Mouse (Mus musculus) embryonic facial prominence, embryonic 13.5 days (tissue): Measurements from ENCODE around the gene Ctnnbl1. TPM values are rescaled to one million over a fixed set of nuclear protein-coding genes. Genes with fewer than 3 reads are reported as not detected.

Experiments used
- ATAC-seq: fragments of 200-750 bp; cut with Nextera tagmentation; 2 replicates; pipeline ENCODE4 v1.8.0; 2017; ENCODE audit warnings: low read depth; ENCODE audit not compliant: insufficient number of reproducible peaks, insufficient read depth, low FRiP score, low TSS enrichment
- H3K27ac ChIP-seq: fragments of 300-500 bp; sonication (generic); 2 replicates; pipeline ENCODE4 v1.5.1; 2015; ENCODE audit warnings: moderate library complexity, mild to moderate bottlenecking, inconsistent platforms
- H3K27me3 ChIP-seq: fragments of 300-500 bp; sonication (generic); 2 replicates; pipeline ENCODE4 v1.6.1; 2015; ENCODE audit warnings: mild to moderate bottlenecking, inconsistent platforms
- H3K36me3 ChIP-seq: fragments of 300-500 bp; sonication (generic); 2 replicates; pipeline ENCODE4 v1.6.1; 2015; ENCODE audit warnings: mild to moderate bottlenecking, inconsistent platforms
- H3K4me1 ChIP-seq: fragments of 300-500 bp; sonication (generic); 2 replicates; pipeline ENCODE4 v1.6.1; 2015; ENCODE audit warnings: inconsistent platforms
- H3K4me2 ChIP-seq: fragments of 300-500 bp; sonication (generic); 2 replicates; pipeline ENCODE4 v1.6.1; 2015; ENCODE audit warnings: moderate library complexity, mild to moderate bottlenecking, inconsistent platforms
- H3K4me3 ChIP-seq: fragments of 300-500 bp; sonication (generic); 2 replicates; pipeline ENCODE4 v1.5.1; 2015; ENCODE audit warnings: mild to moderate bottlenecking, inconsistent platforms
- H3K9ac ChIP-seq: fragments of 300-500 bp; sonication (generic); 2 replicates; pipeline ENCODE4 v1.6.1; 2015; ENCODE audit warnings: mild to moderate bottlenecking, inconsistent platforms
- H3K9me3 ChIP-seq: fragments of 300-500 bp; sonication (generic); 2 replicates; pipeline ENCODE4 v1.6.1; 2016; ENCODE audit warnings: inconsistent platforms
- WGBS: fragments of 180-500 bp; shearing (Covaris S2); methylation state at CpG from one replicate; pipeline ENCODE4 v1.1.7; 2015; ENCODE audit warnings: mixed read lengths; 5-methylcytosine and 5-hydroxymethylcytosine counted together
- polyA plus RNA-seq: library from polyadenylated mRNA; unstranded; fragments of >200 nt; fragmentation: Nextera tagmentation; extraction: Ambion mirVana; gene quantifications from 2 replicates; pipeline ENCODE4 v1.2.1, GENCODE M21; 2015

Gene Ctnnbl1
- polyA plus RNA-seq, 1 experiment from 2014 or later = 68.9 TPM

DNA sequence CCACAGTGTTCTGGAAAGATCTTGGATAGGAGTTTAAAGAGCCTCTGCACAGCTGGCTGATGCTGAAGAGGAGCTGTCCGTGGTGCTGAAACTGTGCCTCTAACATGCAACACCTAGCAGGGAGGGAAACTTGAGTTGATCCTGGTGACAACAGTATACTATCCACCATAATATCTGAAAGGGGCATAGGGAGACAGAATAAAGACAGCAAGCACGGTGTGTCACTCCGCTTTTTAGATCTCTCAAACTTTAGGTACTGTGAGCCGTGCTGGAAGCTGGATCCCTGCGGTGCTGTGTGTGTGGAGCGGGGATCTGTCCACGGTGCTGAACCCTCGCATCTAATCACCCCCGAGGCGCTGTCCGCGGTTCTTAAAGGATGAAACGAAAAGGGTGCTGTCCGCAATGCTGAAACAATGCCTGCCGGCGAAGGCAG is 176.0 kb downstream of the Ctnnbl1 start:
- no peak overlapping the region for H3K9ac ChIP-seq
- H3K4me3 ChIP-seq = no peak overlapping the region
- 1% methylated on average over 16 of the region's 16 CpGs for WGBS
- H3K4me2 ChIP-seq = no peak overlapping the region
- H3K27ac ChIP-seq = no peak overlapping the region
- H3K27me3 ChIP-seq = peaks cover 53% of the 10 kb centered on the region
- H3K9me3 ChIP-seq = no peaks in the 10 kb centered on the region
- ATAC-seq = peak; percentile 39; the same call in 1 of the 2 replicates
- H3K4me1 ChIP-seq = peaks cover 9% of the 10 kb centered on the region
- H3K36me3 ChIP-seq = no peaks in the 10 kb centered on the region

GRCm38 (mm10) chr2:157913705-157914104 is 176.5 kb downstream of the Ctnnbl1 start:
- H3K9me3 ChIP-seq = no peaks in the 10 kb centered on the region
- no peak overlapping the region for H3K4me2 ChIP-seq
- peaks cover 9% of the 10 kb centered on the region for H3K4me1 ChIP-seq
- WGBS = 0% methylated on average over 4 of the region's 4 CpGs
- peaks cover 57% of the 10 kb centered on the region for H3K27me3 ChIP-seq
- H3K36me3 ChIP-seq = no peaks in the 10 kb centered on the region
- no peak for ATAC-seq
- H3K9ac ChIP-seq = no peak overlapping the region
- H3K27ac ChIP-seq = no peak overlapping the region
- no peak overlapping the region for H3K4me3 ChIP-seq

GRCm38 (mm10) chr2:157914105-157914764 is 177.0 kb downstream of the Ctnnbl1 start, which contains the start of gene Vstm2l:
Vstm2l (plus strand) TSS chr2:157914653.
- no peak within 1 kb of the TSS for H3K9ac ChIP-seq
- H3K4me3 ChIP-seq = peak within 1 kb of the TSS; percentile 43
- H3K27me3 ChIP-seq = peaks cover 62% of the 10 kb centered on the region
- no peak within 1 kb of the TSS for H3K27ac ChIP-seq
- ATAC-seq = no peak
- 3% methylated on average over 60 of the region's 62 CpGs for WGBS
- no peaks in the 10 kb centered on the region for H3K9me3 ChIP-seq
- peak within 1 kb of the TSS; percentile 63 for H3K4me2 ChIP-seq
- peaks cover 9% of the 10 kb centered on the region for H3K4me1 ChIP-seq
- no peaks in the 10 kb centered on the region for H3K36me3 ChIP-seq

DNA sequence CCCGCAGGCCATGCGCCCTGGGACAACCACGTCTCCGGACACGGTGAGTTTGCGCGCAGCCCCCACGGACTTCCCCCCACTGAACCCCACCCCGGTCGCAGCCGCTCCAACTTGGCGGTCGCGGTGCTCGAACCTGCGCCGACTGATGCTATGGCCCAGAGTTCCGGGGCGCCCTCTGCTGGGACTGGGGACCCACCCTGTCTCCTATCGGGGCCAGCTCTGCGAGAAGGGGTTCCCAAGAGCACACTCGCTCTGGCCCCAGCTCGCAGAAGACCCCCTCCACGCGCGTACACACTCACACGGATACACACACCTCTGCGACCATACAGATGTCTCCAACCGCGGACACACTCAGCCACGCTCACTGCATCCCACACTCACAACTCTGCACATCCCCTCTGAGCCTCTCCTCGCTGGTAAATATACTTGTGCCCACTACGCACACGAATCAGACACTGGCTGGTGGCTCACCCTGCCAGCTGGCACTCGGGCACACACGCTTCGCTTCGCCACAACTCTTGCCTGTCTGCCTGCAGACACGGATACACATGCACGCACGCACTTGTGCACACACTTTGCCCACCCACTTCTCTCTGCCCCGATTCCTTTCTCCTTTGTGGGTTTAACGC is 177.8 kb downstream of the Ctnnbl1 start:
- no peak overlapping the region for H3K9ac ChIP-seq
- peaks cover 67% of the 10 kb centered on the region for H3K27me3 ChIP-seq
- H3K4me1 ChIP-seq = peaks cover 9% of the 10 kb centered on the region
- WGBS = 46% methylated on average over 32 of the region's 43 CpGs
- H3K9me3 ChIP-seq = no peaks in the 10 kb centered on the region
- no peak for ATAC-seq
- peak overlapping the region; percentile 43 for H3K4me3 ChIP-seq
- H3K4me2 ChIP-seq = peak overlapping the region; percentile 63
- no peaks in the 10 kb centered on the region for H3K36me3 ChIP-seq
- H3K27ac ChIP-seq = no peak overlapping the region

DNA sequence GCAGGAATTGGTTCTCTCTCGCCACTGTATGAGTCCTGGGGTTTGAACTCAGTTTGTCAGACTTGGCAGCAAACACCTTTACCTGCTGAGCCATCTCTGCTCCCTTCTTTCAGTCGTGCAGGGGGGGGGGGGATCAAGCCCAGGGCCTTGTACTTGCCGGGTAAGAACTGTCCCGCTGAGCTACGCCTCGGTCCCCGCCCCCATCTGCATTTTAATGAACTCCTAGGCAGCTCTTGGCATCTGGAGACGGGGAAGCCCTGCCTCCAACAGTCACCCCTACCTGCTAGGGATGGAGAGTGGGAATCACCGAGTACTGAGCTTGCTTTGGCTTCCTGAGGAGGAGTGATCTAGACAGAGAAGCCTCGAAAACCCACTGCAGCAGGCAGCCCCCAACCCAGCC is 181.3 kb downstream of the Ctnnbl1 start:
- 9% methylated on average over 10 of the region's 10 CpGs for WGBS
- peaks cover 77% of the 10 kb centered on the region for H3K27me3 ChIP-seq

DNA sequence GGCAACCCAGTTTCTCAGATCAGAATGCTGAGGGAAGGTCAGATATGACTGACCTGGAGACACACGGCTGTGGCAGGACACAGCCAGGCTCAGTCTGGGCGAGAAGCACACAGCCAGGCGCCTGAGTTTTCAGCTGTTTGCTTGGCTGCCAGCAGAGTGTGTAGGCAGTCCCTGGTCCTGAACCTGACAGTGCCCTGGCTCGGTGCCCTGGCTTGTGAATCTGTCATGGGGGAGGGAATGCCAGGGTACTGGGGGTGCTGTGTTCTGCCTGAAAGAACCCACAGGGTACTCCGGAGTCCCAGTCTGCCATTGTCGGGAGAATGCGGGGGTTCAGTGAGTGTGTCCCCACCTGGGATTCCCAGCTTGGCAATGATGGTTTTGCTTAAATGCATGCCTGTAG is 184.3 kb downstream of the Ctnnbl1 start:
- no peak for ATAC-seq
- Histone ChIP-seq H3K27me3 (peaks cover 61% of the 10 kb centered on the region), H3K4me2 (no peak overlapping the region), H3K9me3 (no peaks in the 10 kb centered on the region), H3K27ac (no peak overlapping the region), H3K4me1 (peaks cover 12% of the 10 kb centered on the region), H3K4me3 (no peak overlapping the region), H3K36me3 (no peaks in the 10 kb centered on the region), H3K9ac (no peak overlapping the region)
- 64% methylated on average over 7 of the region's 7 CpGs for WGBS

More for the DNA sequence above, 181.3 kb downstream of the Ctnnbl1 start:
- Histone ChIP-seq H3K4me1 (peaks cover 16% of the 10 kb centered on the region), H3K9ac (no peak overlapping the region), H3K36me3 (no peaks in the 10 kb centered on the region), H3K4me3 (no peak overlapping the region), H3K9me3 (no peaks in the 10 kb centered on the region), H3K27ac (no peak overlapping the region), H3K4me2 (no peak overlapping the region)
- ATAC-seq = no peak

DNA sequence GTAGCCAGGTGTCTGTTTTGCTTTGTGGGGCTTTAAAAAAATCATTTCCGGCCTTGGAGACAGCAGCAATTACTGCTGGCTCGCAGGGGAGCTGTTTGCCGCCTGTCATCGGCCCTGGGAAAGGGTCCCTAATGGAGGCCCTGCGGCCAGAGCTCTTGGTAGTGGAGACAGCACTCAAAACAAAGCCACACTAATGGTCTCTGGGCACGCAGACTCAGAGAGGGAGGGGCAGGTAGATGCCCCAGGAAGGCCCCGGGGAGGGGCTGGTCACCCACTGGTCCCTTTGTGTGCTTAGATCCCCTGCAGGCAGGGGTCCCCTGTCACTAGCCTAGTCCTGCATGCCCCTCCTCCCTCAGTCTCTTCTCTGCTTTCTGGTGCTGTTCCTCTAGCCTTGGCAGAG is 186.2 kb downstream of the Ctnnbl1 start:
- no peaks in the 10 kb centered on the region for H3K9me3 ChIP-seq
- no peak overlapping the region for H3K27ac ChIP-seq
- peaks cover 56% of the 10 kb centered on the region for H3K27me3 ChIP-seq
- no peak for ATAC-seq
- no peak overlapping the region for H3K4me3 ChIP-seq
- H3K4me1 ChIP-seq = peaks cover 24% of the 10 kb centered on the region
- peak overlapping the region; percentile 27; the same call in 1 of the 2 replicates for H3K9ac ChIP-seq
- H3K4me2 ChIP-seq = no peak overlapping the region
- WGBS = 5% methylated on average over 7 of the region's 7 CpGs
- no peaks in the 10 kb centered on the region for H3K36me3 ChIP-seq

GRCm38 (mm10) chr2:157924504-157924903 is 187.3 kb downstream of the Ctnnbl1 start:
- no peaks in the 10 kb centered on the region for H3K9me3 ChIP-seq
- H3K27ac ChIP-seq = no peak overlapping the region
- H3K36me3 ChIP-seq = no peaks in the 10 kb centered on the region
- H3K4me2 ChIP-seq = no peak overlapping the region
- H3K4me3 ChIP-seq = no peak overlapping the region
- H3K27me3 ChIP-seq = peaks cover 46% of the 10 kb centered on the region
- no peak for ATAC-seq
- WGBS = 61% methylated on average over 5 of the region's 5 CpGs
- peaks cover 25% of the 10 kb centered on the region for H3K4me1 ChIP-seq
- no peak overlapping the region for H3K9ac ChIP-seq

DNA sequence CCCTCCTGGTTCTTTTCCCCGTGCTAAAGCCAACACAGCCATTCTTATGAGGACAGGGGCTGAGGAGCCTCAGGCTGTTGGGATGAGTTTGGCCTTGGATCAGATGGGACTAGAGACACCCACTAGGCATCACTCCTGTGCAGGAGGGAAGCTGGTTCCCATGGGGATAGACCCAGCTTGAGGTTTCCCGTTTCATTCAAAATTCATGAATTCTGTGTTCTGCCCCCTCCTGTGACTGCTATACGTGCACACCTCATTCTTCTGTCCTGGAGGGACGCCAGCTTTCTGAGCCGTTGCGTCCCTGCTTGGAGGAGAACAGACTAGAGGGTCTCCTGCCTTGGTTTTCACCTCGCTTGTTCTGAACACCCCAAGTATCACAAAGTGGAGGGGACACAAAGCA is 189.3 kb downstream of the Ctnnbl1 start:
- peaks cover 38% of the 10 kb centered on the region for H3K27me3 ChIP-seq
- no peak overlapping the region for H3K4me3 ChIP-seq
- H3K4me2 ChIP-seq = no peak overlapping the region
- H3K9ac ChIP-seq = no peak overlapping the region
- ATAC-seq = no peak
- no peaks in the 10 kb centered on the region for H3K9me3 ChIP-seq
- H3K4me1 ChIP-seq = peaks cover 25% of the 10 kb centered on the region
- H3K36me3 ChIP-seq = no peaks in the 10 kb centered on the region
- WGBS = 55% methylated on average over 7 of the region's 7 CpGs
- H3K27ac ChIP-seq = no peak overlapping the region

DNA sequence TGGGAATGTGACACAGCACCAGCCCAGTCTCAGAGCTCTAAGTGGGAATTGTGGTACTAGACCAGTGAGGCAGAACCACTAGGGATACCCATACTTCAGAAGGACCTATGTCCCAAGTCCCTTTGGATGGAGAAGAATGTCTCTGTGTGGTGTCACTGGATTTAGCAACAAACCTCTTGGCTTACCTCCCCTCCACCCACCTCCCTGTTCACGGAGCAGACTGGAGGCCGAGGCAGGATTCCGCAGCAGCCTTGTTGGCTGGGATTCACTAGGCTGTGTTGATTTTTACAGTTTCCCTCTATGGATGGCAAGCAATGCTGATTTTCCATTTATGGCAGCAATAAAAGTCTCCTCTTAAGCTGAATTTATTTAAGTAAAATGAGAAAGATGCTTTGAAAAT is 189.7 kb downstream of the Ctnnbl1 start:
- Histone ChIP-seq H3K4me3 (no peak overlapping the region), H3K9me3 (no peaks in the 10 kb centered on the region), H3K4me1 (peaks cover 25% of the 10 kb centered on the region), H3K27ac (no peak overlapping the region), H3K4me2 (no peak overlapping the region), H3K36me3 (no peaks in the 10 kb centered on the region), H3K27me3 (peaks cover 38% of the 10 kb centered on the region), H3K9ac (no peak overlapping the region)
- 65% methylated on average over 3 of the region's 3 CpGs for WGBS
- no peak for ATAC-seq

DNA sequence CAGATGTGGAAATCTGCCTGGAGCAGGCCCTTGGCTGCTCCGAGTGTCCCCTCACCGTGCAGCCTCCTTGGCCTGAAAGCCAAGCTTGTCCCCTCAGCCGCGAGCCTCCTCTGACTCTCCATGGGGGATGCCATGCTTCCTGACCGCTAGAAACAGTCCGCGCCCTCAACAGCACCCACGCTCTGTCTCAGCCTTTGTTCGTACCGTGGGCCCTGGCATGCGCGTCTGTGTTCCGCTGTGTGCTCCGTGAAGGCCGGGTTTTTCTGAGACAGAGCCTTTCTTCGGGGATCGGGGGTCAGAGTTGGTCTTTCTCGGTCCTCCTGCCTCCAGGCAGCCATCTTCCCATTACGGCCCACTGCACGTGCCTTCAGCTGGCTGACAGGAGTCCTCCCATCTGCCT is 190.2 kb downstream of the Ctnnbl1 start:
- H3K27ac ChIP-seq = no peak overlapping the region
- H3K4me1 ChIP-seq = peaks cover 25% of the 10 kb centered on the region
- no peak overlapping the region for H3K4me2 ChIP-seq
- peaks cover 38% of the 10 kb centered on the region for H3K27me3 ChIP-seq
- WGBS = 44% methylated on average over 20 of the region's 20 CpGs
- H3K4me3 ChIP-seq = no peak overlapping the region
- H3K36me3 ChIP-seq = no peaks in the 10 kb centered on the region
- H3K9me3 ChIP-seq = no peaks in the 10 kb centered on the region
- H3K9ac ChIP-seq = no peak overlapping the region
- no peak for ATAC-seq

DNA sequence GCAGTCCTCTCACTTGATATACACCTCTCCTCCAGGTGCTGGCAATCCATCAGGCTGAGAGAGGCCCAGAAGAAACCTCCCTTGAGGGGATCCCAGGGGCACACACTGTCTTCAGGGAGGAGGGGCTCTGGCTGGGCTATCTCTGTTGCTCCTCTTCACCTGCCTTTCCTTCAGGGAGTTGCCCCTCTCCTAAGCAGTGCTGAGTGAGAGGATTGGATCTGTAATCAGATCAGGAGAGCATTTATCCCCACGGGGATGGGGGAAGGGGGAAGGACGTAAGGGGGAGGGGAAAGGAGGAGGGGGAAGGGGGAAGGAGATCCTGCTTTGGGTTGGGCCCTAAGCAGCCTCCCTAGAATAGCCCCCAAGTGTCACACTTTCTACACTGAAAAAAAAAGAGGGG is 190.6 kb downstream of the Ctnnbl1 start:
- WGBS = 14% methylated on average over 2 of the region's 2 CpGs

More for the DNA sequence above, 190.6 kb downstream of the Ctnnbl1 start:
- no peak overlapping the region for H3K9ac ChIP-seq
- no peak overlapping the region for H3K4me2 ChIP-seq
- peaks cover 25% of the 10 kb centered on the region for H3K4me1 ChIP-seq
- H3K27me3 ChIP-seq = peaks cover 34% of the 10 kb centered on the region
- no peaks in the 10 kb centered on the region for H3K36me3 ChIP-seq
- H3K4me3 ChIP-seq = no peak overlapping the region
- ATAC-seq = no peak
- no peak overlapping the region for H3K27ac ChIP-seq
- no peaks in the 10 kb centered on the region for H3K9me3 ChIP-seq
